Mouse (Mus musculus): ENCODE results near the gene Pacsin1.

DNA sequence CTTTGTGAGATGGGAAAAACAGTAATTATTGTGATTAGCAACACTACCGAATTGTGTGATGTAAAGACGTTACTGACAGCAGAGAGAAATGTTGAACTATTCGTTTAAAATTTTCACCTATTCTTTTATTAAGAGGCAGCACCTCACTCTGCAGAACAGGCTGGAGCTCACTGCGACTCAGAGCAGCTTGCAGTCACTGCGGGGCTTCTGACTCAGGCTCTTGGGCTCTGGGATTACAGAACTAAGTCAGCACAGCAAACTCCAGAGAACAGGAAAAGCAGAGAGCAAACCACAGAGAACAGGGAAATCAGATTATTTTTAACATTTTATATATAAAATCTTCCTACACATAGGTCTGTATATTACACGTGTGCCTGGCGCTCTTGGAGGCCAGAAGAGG lies 45.7 kb upstream of the Pacsin1 start:
- no peak for TF ChIP-seq CTCF (IDR thresholded peaks at IDR 0.05)
- TF ChIP-seq POLR2A (IDR thresholded peaks at IDR 0.05; ENCODE audit: insufficient read depth, low read depth, low read length), result no peak
- TF ChIP-seq EP300 (IDR thresholded peaks at IDR 0.05; ENCODE audit: insufficient read depth, low read depth, low read length), result no peak
